Mouse (Mus musculus) layer of hippocampus, adult 8-10 months (tissue): Measurements from ENCODE around the gene Gm5737. TPM values are rescaled to one million over a fixed set of nuclear protein-coding genes. Genes with fewer than 3 reads are reported as not detected.

Source experiments
- DNase-seq, 2 experiments: peaks; one replicate each; pipeline ENCODE4 v3.0.0; 2022; ENCODE audit warnings: low spot score in 2 of 2
- total RNA-seq, 4 experiments: library from RNA; stranded (reverse); gene quantifications; 2 replicates each; pipeline ENCODE4 v1.2.4; 2022

Gene Gm5737
- total RNA-seq, 4 experiments from 2014 or later: 0.33 TPM; not detected in 3

DNA sequence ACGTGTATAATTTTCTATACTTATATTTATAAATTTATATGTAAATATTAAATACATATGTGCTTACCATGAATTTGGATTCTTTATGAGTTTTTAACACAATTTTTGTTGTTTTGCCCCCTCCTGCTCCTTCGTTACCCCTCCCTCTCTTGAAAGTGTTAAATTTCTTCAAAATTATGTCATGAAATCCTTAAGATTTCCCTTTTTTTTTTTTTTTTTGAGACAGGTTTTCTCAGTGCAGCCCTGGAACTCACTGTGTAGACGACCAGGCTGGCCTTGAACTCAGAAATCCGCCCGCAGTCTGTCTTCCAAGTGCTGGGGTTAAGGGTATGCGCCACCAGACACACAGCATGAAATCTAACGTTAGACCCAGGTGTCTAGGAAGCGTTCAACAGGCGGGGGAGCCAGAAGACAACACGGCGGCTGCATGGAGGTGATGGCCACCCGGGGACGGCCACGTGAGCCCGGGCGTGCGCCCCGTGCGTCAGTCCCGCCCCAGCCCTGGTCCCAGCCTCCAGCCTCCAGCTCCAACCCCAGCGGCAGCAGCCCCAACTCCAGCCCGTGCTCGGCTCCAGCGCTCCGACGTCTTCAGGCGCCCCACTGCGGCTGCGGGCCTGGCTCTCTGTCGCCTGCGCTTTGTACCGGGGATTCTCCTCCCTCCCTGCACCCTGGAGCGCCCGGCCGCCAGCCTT lies 30.3 kb downstream of the Gm5737 start, which contains the start of gene Eef2k:
TSS of gene Eef2k (plus strand) at position 487 of the 692 bp plus-strand sequence.
- peak; percentile 81 to 83 for DNase-seq

DNA sequence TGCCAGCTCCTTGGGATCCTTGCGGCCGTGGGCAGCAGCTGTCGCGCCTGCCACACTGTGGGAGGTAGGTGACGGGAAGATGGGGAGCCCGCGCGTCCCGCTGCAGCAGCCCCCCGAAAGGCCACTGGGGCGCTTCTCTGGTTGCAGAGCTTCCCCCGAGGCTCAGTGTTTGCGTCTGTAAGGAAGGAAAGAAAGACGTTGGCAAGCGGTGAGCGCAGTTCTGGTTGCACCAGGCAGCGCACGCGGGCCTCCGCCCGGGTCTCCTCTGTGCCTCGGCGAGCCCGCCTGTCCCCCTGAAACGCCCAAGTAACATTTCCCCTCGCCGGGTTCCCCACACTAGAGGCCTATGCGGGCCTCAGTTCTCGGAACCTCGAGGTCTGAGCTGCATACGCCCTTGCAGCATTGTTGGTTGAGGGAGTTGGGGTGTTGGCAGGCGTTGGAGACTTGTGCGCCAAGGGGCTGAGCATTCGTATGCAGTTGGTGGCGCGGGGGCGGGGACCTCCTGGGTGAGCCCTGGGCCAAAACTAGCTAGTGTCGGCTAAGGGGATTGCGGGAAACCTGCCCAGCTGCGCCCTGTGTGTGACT lies 31.0 kb downstream of the Gm5737 start:
- peak; percentile 89 for DNase-seq

DNA sequence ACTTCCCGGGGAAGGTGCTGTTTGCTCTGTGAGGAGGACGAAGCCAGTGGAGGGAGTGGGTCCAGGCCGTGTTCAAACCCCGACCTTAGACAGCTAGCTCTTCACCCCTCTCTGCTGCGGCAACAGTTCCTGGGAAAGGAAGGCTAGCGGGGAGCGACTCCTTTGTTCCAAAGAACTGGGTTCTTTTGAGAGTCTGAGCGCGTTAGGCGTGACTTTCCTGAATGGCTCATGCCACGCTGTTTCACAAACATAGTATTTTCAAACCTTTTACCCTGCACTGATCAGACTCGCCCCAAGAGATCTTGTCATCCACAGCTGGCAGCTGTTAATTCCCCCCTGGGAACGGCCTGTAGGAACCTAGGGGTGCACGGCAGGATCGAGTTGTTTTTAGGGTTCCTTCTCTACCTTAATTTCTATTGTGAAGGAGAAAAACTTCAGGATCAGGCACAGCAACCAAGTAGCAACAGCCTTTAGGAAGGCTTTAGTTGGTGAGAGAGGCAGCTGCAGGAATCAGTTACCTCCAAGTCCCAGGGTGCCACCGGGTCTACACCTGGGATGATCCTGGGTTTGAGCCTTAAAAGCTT lies 31.8 kb downstream of the Gm5737 start:
- DNase-seq: no peak

DNA sequence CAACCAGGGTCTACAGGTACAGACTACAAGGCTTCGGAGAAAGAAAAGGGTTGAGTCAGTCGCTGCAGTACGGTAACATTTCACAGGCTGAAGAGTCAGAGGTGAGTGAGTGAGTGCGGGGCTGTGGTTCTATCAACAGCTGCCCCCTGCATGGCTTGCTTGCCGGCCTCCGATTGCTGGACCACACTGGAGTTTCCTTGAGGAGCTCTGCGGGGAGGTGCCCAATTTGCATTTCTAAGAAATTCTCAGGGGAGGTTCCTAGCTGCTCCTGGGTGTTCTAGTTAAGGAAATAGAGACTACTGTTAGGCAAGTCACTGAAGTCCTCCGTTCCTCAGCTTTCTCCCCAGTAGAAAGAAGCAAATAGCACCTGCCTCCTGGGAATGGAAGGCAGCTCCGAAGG lies 32.5 kb downstream of the Gm5737 start:
- DNase-seq: no peak

DNA sequence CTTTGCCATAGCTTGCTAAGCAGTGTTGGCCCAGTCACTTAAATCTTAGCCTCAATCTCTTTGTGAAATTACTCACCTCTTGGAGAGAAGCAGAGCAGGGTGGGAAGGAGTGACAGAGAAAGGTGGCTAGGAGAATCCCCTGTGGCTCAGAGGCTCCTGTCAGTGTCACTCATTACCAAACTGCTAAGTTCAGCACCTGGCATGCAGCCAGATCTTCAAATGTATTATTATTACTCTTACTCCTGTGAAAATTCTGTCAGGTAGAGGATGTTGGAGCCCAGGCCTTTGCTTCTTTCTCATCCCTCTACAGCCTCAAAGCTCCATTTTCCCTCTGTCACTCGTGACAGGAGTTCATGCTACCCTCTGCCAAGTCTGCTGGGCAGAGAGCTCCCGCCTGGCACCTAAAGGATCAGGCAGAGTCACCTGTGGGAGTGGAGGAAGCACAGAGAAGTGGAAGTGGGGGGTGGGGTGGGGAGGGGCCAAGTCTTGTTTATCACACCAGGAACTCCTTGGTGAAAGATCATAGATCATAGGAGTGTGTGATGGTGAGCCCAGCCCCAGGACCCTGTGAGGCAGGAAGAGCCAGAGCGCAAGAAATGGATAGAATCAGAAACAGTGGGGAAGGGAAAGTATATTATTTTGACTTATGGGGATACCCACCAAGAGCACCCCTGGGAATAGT lies 36.8 kb downstream of the Gm5737 start:
- DNase-seq: no peak

DNA sequence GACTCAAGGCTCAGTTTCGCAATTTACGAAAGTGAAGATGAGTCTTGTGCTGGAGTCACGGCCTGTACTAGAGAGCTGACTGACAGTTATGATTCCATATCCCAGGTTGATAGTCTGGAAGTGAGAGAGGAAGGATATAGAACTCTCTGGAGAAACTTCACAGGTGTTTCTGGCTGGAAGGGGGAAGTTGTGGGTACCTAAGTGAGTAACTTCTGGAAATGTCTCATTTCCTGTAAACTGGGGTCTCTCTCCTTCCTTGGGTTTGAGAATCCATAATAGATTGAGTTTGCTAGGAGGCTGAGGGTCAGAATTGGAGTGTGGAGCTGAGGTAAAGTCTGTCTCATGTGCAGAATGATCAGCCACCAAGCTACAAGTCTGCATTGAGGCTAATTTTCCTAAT lies 38.0 kb downstream of the Gm5737 start:
- no peak for DNase-seq

DNA sequence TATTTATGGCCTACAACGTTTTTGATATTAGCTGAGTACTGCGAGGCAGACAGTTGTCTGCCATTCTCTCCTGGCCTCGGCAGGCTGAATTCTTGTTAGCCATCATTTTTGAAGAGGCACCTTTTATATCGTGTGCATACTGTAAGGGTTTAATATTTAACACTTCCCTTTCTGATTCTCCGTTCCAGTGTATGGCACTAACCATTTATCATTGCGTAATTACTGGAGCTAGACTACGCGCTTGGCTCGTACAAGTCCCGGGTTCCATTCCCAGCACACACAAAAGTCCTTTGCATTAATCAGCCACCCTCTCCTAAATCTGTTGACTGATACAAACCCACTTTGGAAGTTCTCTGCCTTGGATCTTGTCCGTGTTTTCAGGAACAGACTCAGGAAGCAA lies 47.7 kb downstream of the Gm5737 start:
- no peak for DNase-seq

DNA sequence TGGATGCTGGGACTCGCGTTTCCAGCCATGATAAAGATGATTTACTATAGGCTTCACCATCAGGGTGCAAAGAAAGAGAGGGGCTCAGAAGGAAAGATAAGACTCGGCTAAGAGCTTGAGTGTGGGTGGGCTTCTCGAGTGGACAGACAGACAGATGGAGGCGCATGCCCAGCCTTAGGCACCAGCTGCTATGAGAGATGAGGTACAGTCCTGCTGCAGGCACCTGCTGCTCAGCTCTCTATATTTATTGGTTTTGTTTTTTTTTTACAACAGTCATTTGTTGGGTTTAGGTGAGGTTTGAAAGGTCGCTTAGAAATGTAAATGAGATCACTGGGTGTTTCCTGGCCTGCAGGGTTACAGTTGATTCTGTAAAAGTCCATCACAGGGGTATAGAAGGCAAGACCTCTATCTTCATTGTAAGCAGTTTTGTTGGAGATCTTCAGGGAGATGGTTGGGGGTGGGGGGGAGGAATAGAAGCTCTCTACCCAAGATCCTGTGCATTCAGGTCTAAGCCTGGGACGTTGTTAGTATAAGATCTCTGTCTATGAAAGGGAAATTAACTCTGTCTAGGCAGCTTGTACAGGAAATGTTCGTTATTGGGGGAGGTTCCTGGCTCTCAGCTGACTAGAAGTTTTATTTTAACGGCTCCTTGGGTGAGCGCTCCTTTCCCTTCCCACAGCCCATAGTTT lies 48.8 kb downstream of the Gm5737 start:
- DNase-seq: no peak

DNA sequence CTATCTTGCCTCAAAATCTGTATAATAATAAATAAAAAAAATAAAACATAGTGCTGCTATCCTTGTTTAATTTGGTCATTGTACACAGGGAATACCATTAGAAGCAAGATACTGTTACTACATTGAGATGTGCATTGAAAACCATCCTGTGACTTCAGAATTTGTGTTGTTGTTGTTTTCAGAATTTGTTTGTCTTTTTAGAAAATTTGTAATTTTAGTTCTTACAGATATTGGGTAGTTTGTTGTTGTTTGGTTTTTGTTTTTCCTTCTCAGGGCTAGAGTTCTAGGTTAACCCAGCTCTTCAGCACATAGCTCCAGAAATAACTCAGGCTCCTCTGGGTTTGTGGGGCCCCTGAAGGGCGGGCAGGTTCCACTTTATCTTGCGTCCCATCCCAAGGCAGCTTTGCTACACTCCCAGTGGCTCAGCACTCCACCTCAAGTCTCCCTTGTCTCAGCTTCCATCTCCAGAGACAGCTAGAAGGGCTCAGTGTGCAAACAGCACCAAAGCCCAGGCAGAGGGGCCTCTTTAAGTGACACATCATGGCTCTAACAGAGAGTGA lies 49.4 kb downstream of the Gm5737 start:
- no peak for DNase-seq

DNA sequence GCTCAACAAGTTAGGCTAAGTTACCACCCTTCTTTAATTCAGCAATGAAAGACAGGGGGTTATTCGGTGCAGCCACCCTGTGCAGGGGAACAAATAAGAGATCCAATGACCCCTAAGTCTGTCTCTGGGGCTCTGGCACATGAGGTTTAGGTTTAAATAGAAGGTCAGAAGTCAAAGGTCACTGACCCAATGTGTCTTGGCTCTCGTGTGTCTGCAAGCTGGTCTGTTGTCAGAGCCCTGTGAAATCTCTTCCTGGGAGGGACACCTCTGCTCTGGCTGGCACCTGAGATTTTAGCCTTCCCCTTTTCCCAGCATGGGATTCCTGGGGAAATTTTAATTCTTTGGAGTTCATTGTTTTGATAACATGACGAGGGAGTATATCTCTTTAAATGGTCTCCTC lies 50.0 kb downstream of the Gm5737 start:
- DNase-seq: no peak

DNA sequence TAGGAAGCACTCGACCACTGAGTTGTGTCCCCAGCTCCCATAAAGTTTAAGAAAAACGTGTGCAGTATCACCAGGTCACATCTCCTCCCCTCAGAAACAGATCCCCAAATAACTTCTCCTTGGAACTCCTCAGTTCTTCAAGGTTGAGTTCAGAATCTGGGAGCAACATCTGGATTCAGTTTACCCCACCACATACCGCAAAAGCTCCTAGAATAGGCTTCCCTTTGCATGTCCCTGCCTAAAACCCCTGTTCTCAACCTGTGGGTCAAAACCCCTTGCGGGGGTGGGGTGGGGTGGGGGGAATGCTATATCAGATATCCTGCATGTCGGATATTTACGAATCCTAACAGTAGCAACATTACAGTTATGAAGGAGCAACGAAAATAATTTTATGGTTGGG lies 50.5 kb downstream of the Gm5737 start:
- DNase-seq: no peak

DNA sequence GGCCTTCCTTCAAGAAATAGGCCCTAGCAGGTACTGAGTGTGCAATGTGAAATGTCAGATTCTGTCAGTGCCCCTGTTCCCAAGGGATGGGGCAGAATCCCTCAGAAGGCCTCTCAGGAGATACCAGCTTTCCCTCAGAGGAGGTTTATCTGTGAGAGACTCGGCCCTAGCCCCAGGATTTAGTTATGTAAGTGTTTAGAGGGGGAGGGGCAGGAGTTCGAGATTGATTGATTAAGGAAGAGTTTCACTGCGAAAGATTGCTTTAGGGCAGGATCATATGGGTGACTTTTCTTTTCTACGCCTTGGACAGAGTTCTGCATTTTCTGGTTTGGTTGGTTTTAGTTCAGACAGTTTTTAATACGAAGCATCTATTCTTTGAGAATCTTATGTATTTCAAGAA lies 51.3 kb downstream of the Gm5737 start:
- DNase-seq: no peak

DNA sequence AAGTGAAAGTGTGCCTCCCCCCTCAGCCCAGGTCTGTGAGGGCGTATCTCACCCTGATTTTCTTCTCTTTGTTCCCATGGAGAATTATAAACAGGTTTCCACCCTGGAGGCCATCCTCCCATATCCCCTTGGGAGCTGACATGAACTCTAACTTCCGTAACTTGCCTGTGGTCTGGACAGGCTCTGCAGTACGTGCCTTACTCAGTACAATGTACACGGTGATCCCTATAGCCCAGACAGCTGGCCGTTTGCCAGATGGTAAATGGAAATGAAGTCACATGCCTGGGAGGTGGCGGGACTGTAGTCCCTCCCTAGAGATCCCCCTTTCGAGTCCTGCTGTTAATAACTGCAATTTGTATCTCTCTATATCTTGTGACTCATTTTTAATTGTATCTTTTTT lies 52.9 kb downstream of the Gm5737 start:
- DNase-seq: no peak

DNA sequence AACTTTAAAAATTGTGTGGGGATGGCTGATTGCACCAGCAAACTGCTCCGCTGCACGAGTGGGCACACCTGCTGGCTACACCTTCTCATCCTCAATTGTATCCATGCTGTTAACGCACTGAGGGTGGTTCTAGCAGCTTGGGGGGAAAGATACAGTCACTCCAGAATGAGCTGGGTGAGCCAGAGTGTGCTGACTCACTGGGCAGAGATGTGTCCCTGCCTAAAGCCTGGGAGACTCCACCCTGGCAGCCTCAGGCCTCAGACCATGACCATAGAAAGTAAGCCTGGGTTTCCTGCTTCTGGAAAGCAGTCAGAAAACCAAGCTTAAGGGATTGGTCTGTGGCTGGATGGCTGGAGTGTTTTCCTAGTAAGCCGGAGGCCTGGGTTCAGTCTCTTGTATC lies 53.7 kb downstream of the Gm5737 start:
- DNase-seq: no peak

DNA sequence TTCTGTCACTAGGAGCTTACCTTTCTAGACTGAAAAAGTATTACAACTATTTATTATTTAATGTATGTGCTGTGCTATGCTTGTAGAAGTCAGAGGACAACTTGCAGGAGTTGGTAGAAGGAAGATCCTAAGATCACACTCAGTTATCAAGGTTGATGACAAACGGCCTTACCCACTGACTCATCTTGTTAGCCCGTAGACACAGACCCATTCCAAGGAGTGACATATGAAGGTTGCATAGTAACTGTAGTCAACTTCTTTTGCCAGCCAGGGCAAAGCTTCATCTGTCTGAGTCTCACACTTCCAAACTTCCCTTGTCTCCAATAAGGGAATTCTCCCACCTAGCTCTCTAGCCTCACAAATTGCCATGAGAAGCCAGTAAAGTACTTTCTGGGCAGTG lies 54.5 kb downstream of the Gm5737 start:
- no peak for DNase-seq

DNA sequence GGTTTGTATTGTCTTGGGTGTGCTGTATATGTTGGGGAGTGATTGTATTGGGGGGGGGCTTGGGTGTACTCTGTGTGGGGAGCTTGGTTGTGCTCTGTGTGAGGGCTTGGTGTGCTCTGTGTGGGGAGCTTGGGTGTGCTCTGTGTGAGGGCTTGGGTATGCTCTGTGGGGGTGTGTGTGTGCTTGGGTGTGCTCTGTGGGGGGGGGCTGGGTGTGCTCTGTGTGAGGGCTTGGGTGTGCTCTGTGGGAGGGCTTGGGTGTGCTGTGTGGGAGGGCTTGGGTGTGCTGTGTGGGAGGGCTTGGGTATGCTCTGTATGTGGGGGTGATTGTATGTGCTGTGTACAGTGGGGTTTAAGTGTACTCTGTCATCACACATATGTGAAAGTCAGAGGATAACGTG lies 55.6 kb downstream of the Gm5737 start:
- no peak for DNase-seq

DNA sequence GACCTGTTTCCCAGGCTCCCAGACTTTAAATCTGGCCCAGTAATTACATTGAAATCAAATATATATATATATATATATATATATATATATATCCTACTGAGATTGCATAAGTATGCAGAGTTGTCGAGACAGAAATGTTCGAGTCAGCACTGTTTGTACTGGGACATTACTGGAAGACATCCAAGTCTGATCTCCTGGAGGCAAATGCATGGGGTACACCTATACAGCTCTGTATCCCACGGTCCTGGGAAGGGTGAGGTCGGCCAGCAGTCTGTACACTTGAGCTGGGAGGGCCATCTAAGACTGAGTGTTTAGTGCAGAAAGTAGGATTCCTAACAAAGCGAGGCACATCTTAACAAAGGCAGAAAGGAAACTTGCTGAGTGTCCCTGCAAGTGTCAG lies 57.7 kb downstream of the Gm5737 start:
- DNase-seq: no peak

DNA sequence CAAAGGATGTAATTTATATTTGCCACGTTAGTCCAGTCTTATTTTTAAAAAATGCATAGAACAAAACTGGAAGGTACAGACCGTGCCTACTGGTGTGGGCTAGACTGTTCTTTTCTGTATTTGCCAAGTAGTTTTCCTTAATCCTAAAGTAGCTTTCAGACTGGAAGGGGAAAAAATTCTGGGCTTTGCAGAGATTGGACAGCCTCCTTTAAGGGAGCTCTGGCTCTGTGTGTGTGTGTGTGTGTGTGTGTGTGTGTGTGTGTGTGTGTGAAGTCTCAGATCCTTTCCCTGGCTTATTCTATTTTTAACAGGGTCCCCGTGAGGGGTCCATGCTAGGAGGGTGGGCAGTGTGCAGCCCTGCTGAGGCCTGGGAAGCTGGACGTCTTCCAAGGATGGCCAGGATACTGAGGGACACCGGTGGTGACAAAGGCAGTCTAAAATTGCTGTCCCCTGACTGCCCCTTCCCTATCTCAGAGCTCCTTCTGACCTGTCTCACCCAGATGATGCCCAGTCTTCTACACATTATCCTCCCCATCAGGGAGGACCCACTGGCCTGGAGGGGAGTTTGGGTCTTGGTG lies 58.4 kb downstream of the Gm5737 start:
- no peak for DNase-seq

DNA sequence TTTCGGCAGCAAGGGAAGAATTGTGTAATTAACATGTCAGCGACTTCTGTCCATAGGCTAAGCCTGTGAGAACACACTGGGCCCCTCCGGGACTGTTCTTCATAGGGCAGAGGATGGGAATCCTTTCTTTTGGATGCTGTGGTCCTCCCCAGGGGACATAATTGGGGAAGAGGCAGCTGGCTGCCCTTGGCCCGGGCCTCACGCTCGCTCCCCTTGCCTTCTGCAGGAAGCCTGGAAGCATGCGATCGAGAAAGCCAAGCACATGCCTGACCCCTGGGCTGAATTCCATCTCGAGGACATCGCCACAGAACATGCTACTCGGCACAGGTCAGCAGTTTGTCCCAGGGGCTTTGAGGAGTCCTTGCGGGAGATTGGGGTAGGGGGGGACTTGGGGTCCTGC lies 60.9 kb downstream of the Gm5737 start:
- no peak for DNase-seq

DNA sequence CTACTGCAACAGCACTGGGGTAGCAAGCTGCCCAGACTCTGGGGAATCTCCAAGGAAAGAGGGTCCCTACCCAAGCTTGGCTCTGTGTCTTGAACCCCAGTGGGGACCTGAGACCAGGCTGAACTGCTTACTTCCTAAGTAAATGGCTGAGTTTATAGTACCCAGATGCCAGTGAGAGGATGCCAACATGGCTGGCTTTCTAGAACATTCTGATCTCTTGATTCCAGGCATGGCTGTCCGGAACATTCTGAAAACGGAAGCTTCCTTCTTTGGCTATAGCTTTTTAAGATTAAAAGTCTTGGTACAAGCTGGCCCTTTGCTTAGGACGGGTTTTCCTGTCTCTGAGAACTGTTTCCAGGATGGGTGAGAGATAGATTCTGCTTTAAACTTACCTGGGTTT lies 61.9 kb downstream of the Gm5737 start:
- DNase-seq: no peak
